Mouse (Mus musculus) intestine, embryonic 15.5 days (tissue): Measurements from ENCODE around the gene Robo3. TPM values are rescaled to one million over a fixed set of nuclear protein-coding genes. Genes with fewer than 3 reads are reported as not detected.

Experiments used
- ATAC-seq: fragments of 200-750 bp; cut with Nextera tagmentation; 2 replicates; pipeline ENCODE4 v1.8.0; 2017; ENCODE audit warnings: moderate TSS enrichment, moderate library complexity
- H3K27ac ChIP-seq: fragments of 300-500 bp; sonication (generic); 2 replicates; pipeline ENCODE4 v1.5.1; 2015; ENCODE audit warnings: mild to moderate bottlenecking, inconsistent platforms
- H3K27me3 ChIP-seq: fragments of 300-500 bp; sonication (generic); replicated peaks from 2 replicates; pipeline ENCODE4 v1.6.1; 2015; ENCODE audit warnings: inconsistent platforms
- H3K36me3 ChIP-seq: fragments of 300-500 bp; sonication (generic); 2 replicates; pipeline ENCODE4 v1.6.1; 2015; ENCODE audit warnings: inconsistent platforms
- H3K4me1 ChIP-seq: fragments of 300-500 bp; sonication (generic); replicated peaks from 2 replicates; pipeline ENCODE4 v1.6.1; 2015; ENCODE audit warnings: inconsistent platforms
- H3K4me2 ChIP-seq: fragments of 300-500 bp; sonication (generic); replicated peaks from 2 replicates; pipeline ENCODE4 v1.6.1; 2015; ENCODE audit warnings: mild to moderate bottlenecking, inconsistent platforms
- H3K4me3 ChIP-seq: fragments of 300-500 bp; sonication (generic); replicated peaks from 2 replicates; pipeline ENCODE4 v1.5.1; 2015; ENCODE audit warnings: inconsistent platforms
- H3K9ac ChIP-seq: fragments of 300-500 bp; sonication (generic); 2 replicates; pipeline ENCODE4 v1.6.1; 2015; ENCODE audit warnings: inconsistent platforms
- H3K9me3 ChIP-seq: fragments of 300-500 bp; sonication (generic); 2 replicates; pipeline ENCODE4 v1.6.1; 2016; ENCODE audit warnings: inconsistent platforms
- WGBS: fragments of 180-500 bp; shearing (Covaris S2); methylation state at CpG from one replicate; pipeline ENCODE4 v1.1.7; 2015; 5-methylcytosine and 5-hydroxymethylcytosine counted together
- polyA plus RNA-seq: library from polyadenylated mRNA; unstranded; fragments of >200 nt; fragmentation: Nextera tagmentation; extraction: Ambion mirVana; gene quantifications from 2 replicates; pipeline ENCODE4 v1.2.1, GENCODE M21; 2015

Robo3 gene
- polyA plus RNA-seq, 1 experiment from 2014 or later, result not detected

DNA sequence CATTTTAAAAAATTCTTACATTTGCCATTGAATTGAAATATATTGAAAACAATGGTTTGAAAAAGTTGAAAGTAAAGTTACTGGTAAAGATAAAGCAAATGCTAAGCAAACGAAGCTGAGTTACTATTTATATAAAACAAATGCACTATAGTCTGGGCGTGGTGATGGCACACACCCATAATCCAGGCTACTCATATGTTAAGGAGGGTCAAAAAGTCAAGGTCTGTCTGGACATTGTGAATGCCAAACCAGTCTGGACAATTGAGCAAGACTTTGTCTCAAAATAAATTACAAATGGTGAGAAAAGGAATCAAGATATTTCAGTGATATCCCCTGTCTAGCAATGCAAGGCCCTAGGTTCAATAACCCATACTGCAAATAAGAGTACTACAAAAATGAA, 42.2 kb downstream of the Robo3 start:
- peaks cover 7% of the 10 kb centered on the region for H3K27me3 ChIP-seq
- H3K9ac ChIP-seq, result no peak overlapping the region
- H3K4me2 ChIP-seq, result no peak overlapping the region
- H3K36me3 ChIP-seq, result no peaks in the 10 kb centered on the region
- H3K27ac ChIP-seq, result no peak overlapping the region
- 62% methylated on average over 2 of the region's 2 CpGs for WGBS
- no peaks in the 10 kb centered on the region for H3K4me1 ChIP-seq
- no peak overlapping the region for H3K4me3 ChIP-seq
- no peaks in the 10 kb centered on the region for H3K9me3 ChIP-seq
- ATAC-seq, result no peak

- Histone ChIP-seq H3K9me3 (no peaks in the 10 kb centered on the region), H3K36me3 (no peaks in the 10 kb centered on the region), H3K9ac (peak overlapping the region; percentile 50), H3K4me2 (peak overlapping the region; percentile 92), H3K27ac (no peak overlapping the region), H3K4me3 (peak overlapping the region; percentile 39), H3K27me3 (peaks cover 29% of the 10 kb centered on the region), H3K4me1 (0 out of 2 replicates have a peak, but pooled peaks cover 7% of the 10 kb centered on the region)
- peak; percentile 87 for ATAC-seq
- WGBS, result 5% methylated on average over 54 of the region's 54 CpGs
These were observed 48.5 kb downstream of the Robo3 start for GRCm38 (mm10) chr9:37384284-37385182.

DNA sequence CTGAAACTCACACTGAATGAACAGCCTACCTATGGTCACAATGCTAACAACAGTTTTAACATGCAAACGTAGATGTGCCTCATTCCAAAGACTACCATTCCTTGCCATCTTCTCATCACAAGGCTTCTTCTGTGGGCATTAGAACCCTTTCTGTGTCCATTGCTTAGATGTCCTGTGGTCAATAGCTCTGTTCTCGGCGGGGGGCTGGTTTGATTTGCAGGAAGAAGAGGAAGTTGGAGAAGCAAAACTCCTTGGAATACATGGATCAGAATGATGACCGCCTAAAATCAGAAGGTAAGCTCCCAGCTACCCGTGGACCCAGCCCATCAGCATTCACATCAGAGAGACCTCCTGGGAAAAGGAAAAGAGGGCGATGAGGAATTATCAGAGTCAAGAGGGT, 49.9 kb downstream of the Robo3 start:
- Histone ChIP-seq H3K4me1 (0 out of 2 replicates have a peak, but pooled peaks cover 7% of the 10 kb centered on the region), H3K27ac (no peak overlapping the region), H3K36me3 (no peaks in the 10 kb centered on the region), H3K9me3 (no peaks in the 10 kb centered on the region), H3K9ac (no peak overlapping the region), H3K27me3 (peaks cover 29% of the 10 kb centered on the region), H3K4me2 (no peak overlapping the region), H3K4me3 (no peak overlapping the region)
- WGBS, result 93% methylated on average over 6 of the region's 6 CpGs
- ATAC-seq, result no peak

DNA sequence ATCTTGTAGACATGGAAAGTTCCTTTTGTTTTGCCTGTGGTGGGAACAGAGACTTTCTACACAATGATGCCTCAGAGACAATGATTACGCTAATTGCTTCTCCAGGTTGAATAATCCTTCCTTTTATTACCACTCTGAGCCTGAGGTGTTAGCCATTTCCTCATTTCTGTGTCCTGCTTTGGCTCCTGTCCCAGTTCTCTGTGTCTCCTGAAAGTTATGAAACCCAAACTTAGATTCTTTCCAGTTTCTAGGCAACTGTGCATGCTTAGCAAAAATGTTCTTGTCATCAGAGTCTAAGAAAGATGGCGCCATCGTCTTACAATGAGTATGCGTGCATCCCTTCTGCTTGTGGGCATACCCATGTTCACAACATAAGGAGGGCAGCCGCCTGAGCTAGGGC, 57.3 kb downstream of the Robo3 start:
- Histone ChIP-seq H3K9ac (no peak overlapping the region), H3K27me3 (no peaks in the 10 kb centered on the region), H3K4me2 (no peak overlapping the region), H3K4me3 (no peak overlapping the region), H3K27ac (no peak overlapping the region), H3K36me3 (no peaks in the 10 kb centered on the region), H3K4me1 (no peaks in the 10 kb centered on the region), H3K9me3 (no peaks in the 10 kb centered on the region)
- no peak for ATAC-seq
- 90% methylated on average over 5 of the region's 5 CpGs for WGBS

GRCm38 (mm10) chr9:37371232-37371801, 61.7 kb downstream of the Robo3 start:
- Histone ChIP-seq H3K4me1 (no peaks in the 10 kb centered on the region), H3K27me3 (no peaks in the 10 kb centered on the region), H3K36me3 (no peaks in the 10 kb centered on the region), H3K27ac (no peak overlapping the region), H3K9me3 (no peaks in the 10 kb centered on the region), H3K4me3 (no peak overlapping the region), H3K4me2 (no peak overlapping the region), H3K9ac (no peak overlapping the region)
- WGBS, result 54% methylated on average over 7 of the region's 7 CpGs
- no peak for ATAC-seq

- Histone ChIP-seq H3K27ac (peak overlapping the region; percentile 54; the same call in 1 of the 2 replicates), H3K27me3 (no peaks in the 10 kb centered on the region), H3K4me1 (no peaks in the 10 kb centered on the region), H3K9ac (no peak overlapping the region), H3K4me2 (no peak overlapping the region; the same call in 1 of the 2 replicates), H3K9me3 (no peaks in the 10 kb centered on the region), H3K4me3 (no peak overlapping the region), H3K36me3 (no peaks in the 10 kb centered on the region)
- 70% methylated on average over 8 of the region's 8 CpGs for WGBS
- peak; percentile 40 for ATAC-seq
These were observed 64.2 kb downstream of the Robo3 start for GRCm38 (mm10) chr9:37368860-37369259.

- no peak overlapping the region for H3K9ac ChIP-seq
- no peaks in the 10 kb centered on the region for H3K9me3 ChIP-seq
- H3K4me1 ChIP-seq, result no peaks in the 10 kb centered on the region
- no peak overlapping the region for H3K4me3 ChIP-seq
- H3K4me2 ChIP-seq, result no peak overlapping the region; the same call in 1 of the 2 replicates
- H3K27ac ChIP-seq, result peak overlapping the region; percentile 54; the same call in 1 of the 2 replicates
- peak; percentile 82 for ATAC-seq
- H3K36me3 ChIP-seq, result no peaks in the 10 kb centered on the region
- no peaks in the 10 kb centered on the region for H3K27me3 ChIP-seq
- 61% methylated on average over 11 of the region's 11 CpGs for WGBS
These were observed 64.8 kb downstream of the Robo3 start for GRCm38 (mm10) chr9:37368081-37368830.

GRCm38 (mm10) chr9:37367301-37368080, 65.6 kb downstream of the Robo3 start, which contains the start of gene Hepacam:
Gene Hepacam (plus strand): TSS chr9:37367351.
- Histone ChIP-seq H3K9me3 (no peaks in the 10 kb centered on the region), H3K4me2 (no peak within 1 kb of the TSS), H3K27ac (no peak within 1 kb of the TSS), H3K4me1 (no peaks in the 10 kb centered on the region), H3K27me3 (no peaks in the 10 kb centered on the region), H3K9ac (no peak within 1 kb of the TSS), H3K36me3 (no peaks in the 10 kb centered on the region), H3K4me3 (no peak within 1 kb of the TSS)
- ATAC-seq, result no peak
- 84% methylated on average over 17 of the region's 17 CpGs for WGBS

DNA sequence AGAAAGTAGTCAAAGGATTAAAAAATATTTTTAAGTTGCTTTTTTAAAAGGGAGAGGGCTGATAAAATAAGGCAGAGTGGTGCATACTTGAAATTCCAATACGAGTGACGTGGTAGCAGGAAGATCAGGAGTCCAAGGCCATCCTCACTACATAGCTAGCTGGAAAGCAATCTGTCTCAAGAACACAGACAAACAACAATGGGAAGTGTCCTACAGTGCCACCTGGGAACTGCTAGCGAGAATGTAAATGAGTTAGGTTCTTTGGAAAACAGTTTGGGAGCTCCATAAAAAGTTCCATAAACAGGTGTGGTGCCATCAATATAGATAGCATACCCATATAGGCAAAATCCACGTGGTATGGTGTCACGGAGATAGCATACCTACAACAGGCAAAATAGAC, 67.3 kb downstream of the Robo3 start:
- Histone ChIP-seq H3K9ac (no peak overlapping the region), H3K36me3 (no peaks in the 10 kb centered on the region), H3K4me1 (no peaks in the 10 kb centered on the region), H3K27ac (no peak overlapping the region), H3K4me3 (no peak overlapping the region), H3K4me2 (no peak overlapping the region), H3K27me3 (no peaks in the 10 kb centered on the region), H3K9me3 (no peaks in the 10 kb centered on the region)
- ATAC-seq, result peak; percentile 44; the same call in 1 of the 2 replicates
- 35% methylated on average over 5 of the region's 5 CpGs for WGBS
